Mouse (Mus musculus) left cerebral cortex, postnatal 25 days (tissue): Measurements from ENCODE around the gene Mcts2. TPM values are rescaled to one million over a fixed set of nuclear protein-coding genes. Genes with fewer than 3 reads are reported as not detected.

Source experiments
- DNase-seq, 2 experiments: peaks; one replicate each; pipeline ENCODE4 v3.0.0; 2022; ENCODE audit warnings: low spot score in 2 of 2, mixed read lengths in 1 of 2
- intact Hi-C: fragments of 180-260 bp; cut with DNase I; formaldehyde crosslinking; loops from one replicate; pipeline ENCODE4 v1.15.1; 2025
- total RNA-seq, 2 experiments: library from RNA; stranded (reverse); gene quantifications; 2 replicates each; pipeline ENCODE4 v1.2.3; 2021

Gene Mcts2
- total RNA-seq, 2 experiments from 2014 or later, result 21.3 to 24.5 TPM

GRCm38 (mm10) chr2:152717652-152718051 lies 30.8 kb downstream of the Mcts2 start:
- intact Hi-C loops, result no loop called here
- no peak for DNase-seq

DNA sequence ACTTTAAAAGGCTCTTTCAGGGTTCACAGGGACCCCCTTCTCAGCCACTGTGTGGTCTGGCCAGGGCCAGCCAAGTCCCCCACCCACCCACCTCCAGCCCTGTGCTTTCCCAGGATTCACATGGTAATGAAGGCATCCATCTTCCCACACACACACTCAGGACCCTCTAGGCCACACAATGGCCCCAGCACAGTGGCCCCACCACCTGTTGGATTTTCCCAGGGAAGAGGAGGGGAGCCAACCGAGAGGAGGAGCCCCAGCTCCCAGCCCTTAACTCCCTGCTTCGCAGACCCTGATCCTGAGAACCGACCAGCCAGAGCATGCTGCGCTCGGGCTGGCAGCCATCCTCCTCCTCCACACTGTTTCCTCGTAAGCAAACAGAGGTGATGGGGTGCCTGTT lies 31.2 kb downstream of the Mcts2 start:
- intact Hi-C loops, result no loop called here
- DNase-seq, result no peak

- intact Hi-C loops, result no loop called here
Observed at GRCm38 (mm10) chr2:152723651-152724331, 37.0 kb downstream of the Mcts2 start.

DNA sequence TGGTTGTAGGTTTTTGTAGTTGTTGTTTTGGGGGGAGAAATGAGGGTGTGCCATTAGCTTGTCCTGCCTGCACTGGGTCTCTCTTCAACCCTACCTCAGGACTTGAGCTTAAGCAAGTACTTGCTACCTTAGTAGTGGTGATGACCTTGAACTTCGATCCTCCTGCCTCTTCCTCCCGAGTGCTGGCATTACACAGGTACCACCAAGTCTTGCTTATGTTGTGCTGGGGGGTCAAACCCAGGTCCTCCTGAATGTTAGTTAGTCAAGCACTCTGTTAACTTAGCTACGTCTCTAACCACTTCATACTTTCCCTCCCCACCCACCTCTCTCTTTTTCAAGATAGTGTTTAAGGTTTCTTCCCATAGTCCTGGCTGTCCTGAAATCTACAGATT lies 37.5 kb downstream of the Mcts2 start:
- DNase-seq, result no peak
- intact Hi-C loops, result no loop called here

More at GRCm38 (mm10) chr2:152723651-152724331, 37.0 kb downstream of the Mcts2 start:
- no peak for DNase-seq

DNA sequence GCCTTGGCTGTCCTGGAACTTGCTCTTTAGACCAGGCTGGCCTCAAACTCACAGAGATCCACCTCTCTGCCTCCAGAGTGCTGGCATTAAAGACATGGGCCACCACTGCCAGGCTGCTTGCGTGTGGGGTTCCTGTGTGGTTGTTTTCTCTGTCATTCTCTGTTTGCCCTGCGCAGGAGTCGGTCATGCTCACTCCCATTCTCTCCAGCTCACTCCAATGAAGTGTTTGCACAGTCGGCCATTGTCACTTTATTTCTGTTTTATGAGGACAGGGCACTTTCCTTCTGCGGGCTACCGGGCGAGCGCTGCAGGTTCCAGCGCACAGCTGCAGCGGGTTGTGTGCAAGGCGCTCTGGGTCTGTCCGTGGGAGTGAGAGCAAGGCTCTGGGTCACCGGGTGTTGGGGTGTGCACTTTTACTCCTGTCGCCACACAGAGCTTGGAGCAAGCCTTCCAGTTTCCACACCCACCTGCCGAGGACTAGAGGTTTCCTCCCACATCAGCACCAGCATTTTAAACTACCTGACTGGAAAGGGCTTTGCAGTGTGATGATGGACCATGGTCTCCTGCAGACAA lies 38.4 kb downstream of the Mcts2 start:
- DNase-seq, result no peak
- intact Hi-C loops, result no loop called here

GRCm38 (mm10) chr2:152726213-152726612 lies 39.4 kb downstream of the Mcts2 start:
- intact Hi-C loops, result no loop called here
- DNase-seq, result no peak

DNA sequence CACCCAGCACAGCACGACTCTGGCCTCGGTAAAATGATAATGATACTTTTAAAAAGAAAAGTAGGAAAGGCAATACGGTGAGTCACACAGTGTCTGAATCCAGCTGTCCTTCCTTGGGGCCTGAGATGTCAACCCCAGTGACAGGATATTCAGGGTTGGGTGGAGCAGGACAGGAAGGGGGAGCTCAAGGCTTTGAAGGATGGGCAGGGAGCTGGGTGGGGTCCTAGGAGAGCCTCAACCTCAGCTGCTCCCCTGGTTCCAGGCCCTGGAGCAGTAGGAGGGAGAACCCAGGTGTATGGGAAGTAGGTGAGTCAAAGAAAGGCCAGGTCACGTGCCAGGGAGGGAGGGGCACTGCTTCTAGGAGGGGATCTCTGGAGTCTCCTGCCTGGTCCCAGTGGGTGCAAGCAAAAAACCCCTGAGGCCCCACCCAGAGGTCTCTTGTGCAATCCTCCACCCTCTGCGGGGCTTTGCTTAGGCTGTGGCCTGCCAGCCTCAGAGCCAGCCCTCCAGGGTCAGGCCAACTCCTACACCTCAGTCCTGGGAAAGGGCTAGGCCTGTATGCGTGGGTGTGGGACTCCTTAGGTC lies 40.0 kb downstream of the Mcts2 start:
- intact Hi-C loops, result no loop called here
- no peak for DNase-seq

- intact Hi-C loops, result no loop called here
- no peak for DNase-seq
Observed at GRCm38 (mm10) chr2:152727795-152728510, 41.1 kb downstream of the Mcts2 start.

DNA sequence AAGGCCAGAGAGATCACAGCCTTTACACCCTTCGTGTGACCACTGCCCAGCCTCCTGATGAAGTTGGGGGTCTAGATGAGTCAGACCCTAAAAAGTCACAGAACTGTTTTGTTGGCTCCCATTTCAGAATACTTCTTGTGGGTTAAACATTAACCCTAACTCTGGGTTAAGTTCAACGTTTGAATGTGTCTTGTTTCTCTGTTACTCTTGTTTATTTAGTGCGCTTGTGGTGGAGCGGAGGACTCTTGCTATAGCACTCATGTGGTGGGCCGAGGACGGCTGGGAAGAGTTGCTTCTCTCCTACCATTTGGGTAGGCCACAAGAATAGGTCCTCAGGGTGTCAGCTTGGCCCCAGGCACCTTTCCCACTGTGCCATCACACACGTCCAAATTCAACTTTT lies 41.8 kb downstream of the Mcts2 start:
- no peak for DNase-seq
- intact Hi-C loops, result no loop called here

GRCm38 (mm10) chr2:152729013-152729635 lies 42.3 kb downstream of the Mcts2 start:
- intact Hi-C loops, result no loop called here
- no peak for DNase-seq

DNA sequence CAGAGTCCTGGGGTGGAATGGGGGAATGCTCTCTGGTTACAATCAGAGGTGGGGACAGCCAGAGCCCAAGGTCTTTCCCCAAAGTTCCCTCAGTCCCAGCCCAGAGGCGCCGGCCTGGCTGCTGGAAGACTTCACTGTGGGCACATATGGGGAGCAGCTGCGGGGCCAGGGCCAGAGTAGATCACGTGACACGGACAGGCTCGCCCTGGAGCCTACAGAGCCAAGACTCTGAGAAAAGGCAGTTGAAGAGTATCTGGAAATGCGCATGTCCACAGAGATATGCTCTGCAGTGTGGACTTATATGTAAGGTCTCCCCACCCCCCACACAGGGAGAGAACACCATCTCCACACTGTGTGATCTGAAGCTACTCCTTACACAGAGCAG lies 42.8 kb downstream of the Mcts2 start:
- no peak for DNase-seq
- intact Hi-C loops, result no loop called here

GRCm38 (mm10) chr2:152733201-152733600 lies 46.4 kb downstream of the Mcts2 start:
- no peak for DNase-seq
- intact Hi-C loops, result no loop called here

GRCm38 (mm10) chr2:152734501-152734900 lies 47.7 kb downstream of the Mcts2 start:
- no peak for DNase-seq
- intact Hi-C loops, result no loop called here

DNA sequence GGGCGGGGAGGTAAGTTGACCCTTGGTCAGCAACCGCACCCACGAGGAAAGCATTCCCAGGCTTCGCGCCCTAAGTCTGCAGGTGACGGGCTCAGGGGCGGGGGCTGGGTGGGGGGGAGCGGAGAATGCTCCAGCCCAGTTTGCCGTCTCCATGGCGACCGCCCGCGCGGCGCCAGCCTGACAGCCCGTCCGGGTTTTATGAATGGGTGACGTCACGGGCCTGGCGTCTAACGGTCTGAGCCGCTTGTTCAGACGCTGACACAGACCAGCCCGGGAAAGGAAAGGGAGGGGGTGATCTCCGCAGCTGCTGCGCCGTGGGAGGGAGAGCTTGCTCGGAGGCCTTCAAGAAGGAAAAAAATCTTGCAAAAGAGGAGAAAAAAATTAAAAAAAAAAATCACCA lies 48.1 kb downstream of the Mcts2 start:
- intact Hi-C loops, result no loop called here
- peak; percentile 90 to 97 for DNase-seq

GRCm38 (mm10) chr2:152736090-152736601 lies 49.3 kb downstream of the Mcts2 start, which contains the start of gene Id1:
Gene Id1 (plus strand): TSS chr2:152736251.
- DNase-seq, result peak; percentile 49 to 64
- intact Hi-C loops, result no loop called here

- peak in 1 of 2 experiments; percentile 32 for DNase-seq
- intact Hi-C loops, result no loop called here
Observed at GRCm38 (mm10) chr2:152736748-152737147, 49.9 kb downstream of the Mcts2 start.
